Mouse (Mus musculus) G1E (cell line): Measurements from ENCODE around the gene Plaa.

Source experiments
- CTCF ChIP-seq: IDR thresholded peaks from 2 replicates; pipeline ENCODE4 v1.5.1; 2012; ENCODE audit warnings: low read depth, low read length, inconsistent platforms, mixed read lengths
- POLR2AphosphoS5 ChIP-seq: IDR thresholded peaks from 2 replicates; pipeline ENCODE4 v1.6.1; 2012; ENCODE audit warnings: low read depth, low read length, inconsistent platforms; ENCODE audit not compliant: insufficient replicate concordance
- TAL1 ChIP-seq: conservative IDR thresholded peaks from 2 replicates; pipeline ENCODE4 v1.6.1; 2012; ENCODE audit warnings: low read depth, low read length, inconsistent platforms, mixed read lengths

DNA sequence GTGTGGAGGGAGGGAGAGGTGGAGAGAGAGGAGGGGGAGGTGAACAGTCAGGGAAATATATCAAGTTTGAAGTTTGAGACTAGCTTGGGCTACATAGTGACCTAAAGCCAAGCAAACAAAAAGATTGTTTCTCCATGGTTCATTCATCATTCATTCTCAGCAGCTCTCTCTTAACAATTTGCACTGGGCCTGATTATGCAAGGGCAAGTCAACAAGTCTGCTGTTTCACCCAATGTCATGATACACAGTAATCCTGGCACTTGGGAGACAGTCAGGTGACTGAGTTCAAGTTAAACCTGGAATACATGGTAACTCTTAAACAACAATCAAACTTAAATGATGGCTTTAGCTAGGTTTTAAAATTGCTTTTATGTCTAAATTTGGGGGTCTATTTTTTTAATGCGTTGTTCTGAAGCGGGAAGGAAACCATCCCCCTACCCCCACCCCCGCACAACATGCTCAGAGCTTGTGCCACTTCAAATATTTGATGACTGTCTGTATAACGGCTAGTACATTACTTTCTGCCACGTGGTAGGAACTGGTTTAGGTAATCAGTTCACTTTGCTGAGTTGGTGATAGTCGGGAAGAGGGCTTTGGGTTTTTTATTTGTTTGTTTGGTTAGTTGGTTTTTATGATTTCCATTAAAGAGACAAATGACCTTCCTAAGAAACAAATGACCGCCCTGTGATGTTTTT lies 40.9 kb downstream of the Plaa start:
- no peak for TF ChIP-seq CTCF
- TF ChIP-seq POLR2AphosphoS5: no peak
- TF ChIP-seq TAL1: no peak
